Mouse (Mus musculus): ENCODE measurements around the gene Brpf3. TPM values are rescaled to one million over a fixed set of nuclear protein-coding genes. Genes with fewer than 3 reads are reported as not detected.
A peak's percentile ranks its signal among the peaks of the same experiment; 100 is the strongest.

Gene Brpf3
- total and polyA plus RNA-seq, 3 experiments = 0.40 to 12.1 (median 1.5) TPM

- H3K27ac ChIP-seq (ENCODE audit: insufficient read depth, low read depth) = no peak overlapping the region
- dilution Hi-C loops (cut with MboI; ENCODE audit: extremely low pct_ligation_motif_present, extremely low pct_unique_long_range_greater_than_20kb, low sequenced_read_pairs) (no loop called here), in situ Hi-C loops (cut with MboI; ENCODE audit: low pct_ligation_motif_present, low pct_unique_long_range_greater_than_20kb, low sequenced_read_pairs) (no loop called here)
Measured at GRCm38 (mm10) chr17:28867381-28867780, 66.5 kb downstream of the Brpf3 start.

GRCm38 (mm10) chr17:28869412-28870110, 68.7 kb downstream of the Brpf3 start:
- Histone ChIP-seq H3K36me3 (replicated peaks in 1 of 2; ENCODE audit: control insufficient read depth in 1 of 2, insufficient read depth in 1 of 2, low read length in 1 of 2) (no peaks in the 10 kb centered on the region), H3K9ac (ENCODE audit: insufficient read depth, low read depth) (no peak overlapping the region), H3K79me2 (replicated peaks; ENCODE audit: control insufficient read depth, extremely low read depth, insufficient read depth, poor library complexity, severe bottlenecking) (no peaks in the 10 kb centered on the region), H3K4me3 (replicated peaks in 1 of 3; ENCODE audit: low read depth in 2 of 3, low read length in 2 of 3, poor library complexity in 1 of 3) (no peak overlapping the region), H3K27me3 (replicated peaks) (peaks cover 10% of the 10 kb centered on the region), H3K9me3 (replicated peaks; ENCODE audit: low read length) (peaks cover 4% of the 10 kb centered on the region), H3K27ac (ENCODE audit: insufficient read depth, low read depth) (no peak overlapping the region), H3K4me2 (ENCODE audit: insufficient read depth, low read depth, poor library complexity, severe bottlenecking) (no peak overlapping the region), H3K4me1 (ENCODE audit: control insufficient read depth in 1 of 2, insufficient read depth in 2 of 2) (peaks cover 3 to 8% of the 10 kb centered on the region in 2 experiments; a peak in 2 of 4 replicates)
- in situ Hi-C loops (cut with MboI; ENCODE audit: low pct_ligation_motif_present, low pct_unique_long_range_greater_than_20kb, low sequenced_read_pairs) = loop anchor here (10.0 kb wide), 1 partner anchor 95 kb away; no protein-coding TSS in a partner anchor
- dilution Hi-C loops (cut with MboI; ENCODE audit: extremely low pct_ligation_motif_present, extremely low pct_unique_long_range_greater_than_20kb, low sequenced_read_pairs) = no loop called here
- TF ChIP-seq MXI1 (IDR thresholded peaks at IDR 0.05; ENCODE audit: low read depth, low read length) (no peak), CHD1 (IDR thresholded peaks at IDR 0.05; ENCODE audit: low read depth, low read length) (no peak), POLR2A (IDR thresholded peaks at IDR 0.05; ENCODE audit: low read depth, low read length) (no peak), SIN3A (IDR thresholded peaks at IDR 0.05; ENCODE audit: low read length) (no peak)
- DNase-seq (ENCODE audit: extremely low read depth) = no peak

More at GRCm38 (mm10) chr17:28867381-28867780, 66.5 kb downstream of the Brpf3 start:
- no peaks in the 10 kb centered on the region for H3K36me3 ChIP-seq (replicated peaks in 1 of 2; ENCODE audit: control insufficient read depth in 1 of 2, insufficient read depth in 1 of 2, low read length in 1 of 2)
- H3K4me3 ChIP-seq (replicated peaks in 1 of 3; ENCODE audit: low read depth in 2 of 3, low read length in 2 of 3, poor library complexity in 1 of 3) = no peak overlapping the region
- peaks cover 3 to 7% of the 10 kb centered on the region in 2 experiments; a peak in 2 of 4 replicates for H3K4me1 ChIP-seq (ENCODE audit: control insufficient read depth in 1 of 2, insufficient read depth in 2 of 2)
- H3K79me2 ChIP-seq (replicated peaks; ENCODE audit: control insufficient read depth, extremely low read depth, insufficient read depth, poor library complexity, severe bottlenecking) = no peaks in the 10 kb centered on the region
- no peak for DNase-seq (ENCODE audit: extremely low read depth)
- no peak overlapping the region for H3K4me2 ChIP-seq (ENCODE audit: insufficient read depth, low read depth, poor library complexity, severe bottlenecking)
- TF ChIP-seq NRF1 (IDR thresholded peaks at IDR 0.05; ENCODE audit: low read depth, low read length) (no peak), ZC3H11A (IDR thresholded peaks at IDR 0.05; ENCODE audit: low read depth, low read length) (no peak), ZKSCAN1 (IDR thresholded peaks at IDR 0.05; ENCODE audit: borderline replicate concordance, low read depth, low read length) (no peak)
- peaks cover 4% of the 10 kb centered on the region for H3K27me3 ChIP-seq (replicated peaks)
- peaks cover 4% of the 10 kb centered on the region for H3K9me3 ChIP-seq (replicated peaks; ENCODE audit: low read length)
- H3K9ac ChIP-seq (ENCODE audit: insufficient read depth, low read depth) = no peak overlapping the region

GRCm38 (mm10) chr17:28870435-28870834, 69.5 kb downstream of the Brpf3 start:
- TF ChIP-seq MXI1 (IDR thresholded peaks at IDR 0.05; ENCODE audit: low read depth, low read length) (no peak), POLR2A (IDR thresholded peaks at IDR 0.05; ENCODE audit: low read depth, low read length) (no peak), ZMIZ1 (IDR thresholded peaks at IDR 0.05; ENCODE audit: low read depth, low read length) (no peak), TCF12 (IDR thresholded peaks at IDR 0.05; ENCODE audit: low read depth, low read length) (no peak), CTCF (conservative IDR thresholded peaks at IDR 0.05 in 1 of 2, IDR thresholded peaks at IDR 0.05 in 1 of 2; ENCODE audit: low read depth in 2 of 2, low read length in 2 of 2) (peak in 1 of 2 experiments; percentile 23; a peak in 2 of 4 replicates)
- H3K79me2 ChIP-seq (replicated peaks; ENCODE audit: control insufficient read depth, extremely low read depth, insufficient read depth, poor library complexity, severe bottlenecking) = no peaks in the 10 kb centered on the region
- H3K9ac ChIP-seq (ENCODE audit: insufficient read depth, low read depth) = no peak overlapping the region
- no peaks in the 10 kb centered on the region for H3K36me3 ChIP-seq (replicated peaks in 1 of 2; ENCODE audit: control insufficient read depth in 1 of 2, insufficient read depth in 1 of 2, low read length in 1 of 2)
- H3K4me2 ChIP-seq (ENCODE audit: insufficient read depth, low read depth, poor library complexity, severe bottlenecking) = no peak overlapping the region
- in situ Hi-C loops (cut with MboI; ENCODE audit: low pct_ligation_motif_present, low pct_unique_long_range_greater_than_20kb, low sequenced_read_pairs) (loop anchor here (10.0 kb wide), 1 partner anchor 96 kb away; no protein-coding TSS in a partner anchor), dilution Hi-C loops (cut with MboI; ENCODE audit: extremely low pct_ligation_motif_present, extremely low pct_unique_long_range_greater_than_20kb, low sequenced_read_pairs) (no loop called here)
- no peak overlapping the region for H3K4me3 ChIP-seq (replicated peaks in 1 of 3; ENCODE audit: low read depth in 2 of 3, low read length in 2 of 3, poor library complexity in 1 of 3)
- H3K27me3 ChIP-seq (replicated peaks) = peaks cover 14% of the 10 kb centered on the region
- no peak overlapping the region for H3K27ac ChIP-seq (ENCODE audit: insufficient read depth, low read depth)
- peaks cover 3 to 8% of the 10 kb centered on the region in 2 experiments; a peak in 2 of 4 replicates for H3K4me1 ChIP-seq (ENCODE audit: control insufficient read depth in 1 of 2, insufficient read depth in 2 of 2)
- DNase-seq (ENCODE audit: extremely low read depth) = no peak
- peaks cover 4% of the 10 kb centered on the region for H3K9me3 ChIP-seq (replicated peaks; ENCODE audit: low read length)
